Mouse (Mus musculus) hindbrain, embryonic 15.5 days (tissue): ENCODE results near the gene Elovl6. TPM values are rescaled to one million over a fixed set of nuclear protein-coding genes. Genes with fewer than 3 reads are reported as not detected.

Experiments
- ATAC-seq: fragments of 200-750 bp; cut with Nextera tagmentation; 2 replicates; pipeline ENCODE4 v1.8.0; 2017; ENCODE audit warnings: low read depth, moderate number of reproducible peaks, moderate TSS enrichment; ENCODE audit not compliant: low FRiP score
- H3K27ac ChIP-seq: fragments of 300-500 bp; sonication (generic); replicated peaks from 2 replicates; pipeline ENCODE4 v1.5.1; 2015; ENCODE audit warnings: mild to moderate bottlenecking, inconsistent platforms
- H3K27me3 ChIP-seq: fragments of 300-500 bp; sonication (generic); 2 replicates; pipeline ENCODE4 v1.6.1; 2015; ENCODE audit warnings: control low read depth, inconsistent platforms
- H3K36me3 ChIP-seq: fragments of 300-500 bp; sonication (generic); 2 replicates; pipeline ENCODE4 v1.6.1; 2015; ENCODE audit warnings: control low read depth, inconsistent platforms
- H3K4me1 ChIP-seq: fragments of 300-500 bp; sonication (generic); replicated peaks from 2 replicates; pipeline ENCODE4 v1.6.1; 2015; ENCODE audit warnings: control low read depth, inconsistent platforms
- H3K4me2 ChIP-seq: fragments of 300-500 bp; sonication (generic); 2 replicates; pipeline ENCODE4 v1.6.1; 2015; ENCODE audit warnings: moderate library complexity, mild to moderate bottlenecking, inconsistent platforms
- H3K4me3 ChIP-seq: fragments of 300-500 bp; sonication (generic); 2 replicates; pipeline ENCODE4 v1.5.1; 2015; ENCODE audit warnings: mild to moderate bottlenecking, inconsistent platforms
- H3K9ac ChIP-seq: fragments of 300-500 bp; sonication (generic); 2 replicates; pipeline ENCODE4 v1.6.1; 2015; ENCODE audit warnings: inconsistent platforms
- H3K9me3 ChIP-seq: fragments of 300-500 bp; sonication (generic); 2 replicates; pipeline ENCODE4 v1.6.1; 2016; ENCODE audit warnings: control low read depth, inconsistent platforms
- WGBS: fragments of 180-500 bp; shearing (Covaris S2); methylation state at CpG from one replicate; pipeline ENCODE4 v1.1.7; 2015; 5-methylcytosine and 5-hydroxymethylcytosine counted together
- polyA plus RNA-seq: library from polyadenylated mRNA; unstranded; fragments of >200 nt; fragmentation: Nextera tagmentation; extraction: Ambion mirVana; gene quantifications from 2 replicates; pipeline ENCODE4 v1.2.1, GENCODE M21; 2015

The Elovl6 gene
- polyA plus RNA-seq, 1 experiment from 2014 or later: 42.9 TPM

DNA sequence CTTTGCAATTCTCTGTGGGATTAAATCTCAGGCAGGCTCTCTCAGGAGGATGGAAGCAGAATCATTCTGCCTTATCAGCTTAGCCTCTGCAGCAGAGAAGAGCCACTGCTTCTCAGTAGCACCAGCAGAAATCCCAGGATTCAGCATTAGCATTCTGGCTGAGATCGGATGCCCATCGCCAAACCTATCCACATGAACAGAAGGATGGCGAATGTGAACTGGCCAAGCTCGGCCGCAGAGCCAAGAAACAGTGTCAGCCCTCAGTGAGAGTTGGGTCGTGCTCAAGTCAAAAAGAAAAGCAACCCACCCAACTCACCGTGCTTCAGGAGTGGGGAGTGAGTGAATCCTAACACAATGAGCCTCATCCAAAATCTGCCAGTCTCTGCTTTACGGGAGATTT is 119.6 kb downstream of the Elovl6 start:
- H3K4me3 ChIP-seq: no peak overlapping the region
- H3K4me1 ChIP-seq: no peaks in the 10 kb centered on the region; the same call in 1 of the 2 replicates
- ATAC-seq: no peak
- no peaks in the 10 kb centered on the region for H3K36me3 ChIP-seq
- no peak overlapping the region for H3K27ac ChIP-seq
- no peak overlapping the region for H3K9ac ChIP-seq
- no peaks in the 10 kb centered on the region for H3K9me3 ChIP-seq
- 83% methylated on average over 8 of the region's 8 CpGs for WGBS
- no peaks in the 10 kb centered on the region for H3K27me3 ChIP-seq
- no peak overlapping the region for H3K4me2 ChIP-seq

DNA sequence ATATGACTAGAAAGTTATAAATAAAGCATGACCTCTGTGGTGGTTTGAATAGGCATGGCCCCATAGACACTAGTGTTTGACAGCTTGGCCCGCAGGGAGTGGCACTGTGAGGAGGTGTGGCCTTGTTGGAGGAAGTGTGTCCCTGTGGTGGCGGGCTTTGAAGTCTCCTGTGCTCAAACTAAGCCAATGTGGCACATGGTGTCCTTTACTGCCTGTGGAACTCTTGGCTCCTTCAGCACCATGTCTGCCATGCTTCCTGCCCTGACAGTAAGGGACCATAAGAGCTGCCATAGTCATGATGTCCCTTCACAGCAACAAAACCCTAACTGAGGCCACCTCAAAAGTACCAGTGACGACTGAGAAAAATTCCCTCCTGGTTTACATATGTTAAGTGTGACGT is 120.3 kb downstream of the Elovl6 start:
- no peaks in the 10 kb centered on the region for H3K36me3 ChIP-seq
- H3K9me3 ChIP-seq: no peaks in the 10 kb centered on the region
- WGBS: 81% methylated on average over 4 of the region's 4 CpGs
- ATAC-seq: no peak
- H3K4me3 ChIP-seq: no peak overlapping the region
- no peaks in the 10 kb centered on the region for H3K4me1 ChIP-seq
- H3K4me2 ChIP-seq: no peak overlapping the region
- H3K9ac ChIP-seq: no peak overlapping the region
- no peak overlapping the region for H3K27ac ChIP-seq
- no peaks in the 10 kb centered on the region for H3K27me3 ChIP-seq

GRCm38 (mm10) chr3:129656540-129656939 is 124.4 kb downstream of the Elovl6 start:
- no peaks in the 10 kb centered on the region for H3K27me3 ChIP-seq
- no peak overlapping the region for H3K9ac ChIP-seq
- H3K4me1 ChIP-seq: no peaks in the 10 kb centered on the region
- 84% methylated on average over 4 of the region's 4 CpGs for WGBS
- H3K4me3 ChIP-seq: no peak overlapping the region
- H3K4me2 ChIP-seq: no peak overlapping the region
- H3K9me3 ChIP-seq: no peaks in the 10 kb centered on the region
- no peak overlapping the region for H3K27ac ChIP-seq
- ATAC-seq: no peak
- no peaks in the 10 kb centered on the region for H3K36me3 ChIP-seq

GRCm38 (mm10) chr3:129657222-129657621 is 125.1 kb downstream of the Elovl6 start:
- no peaks in the 10 kb centered on the region for H3K27me3 ChIP-seq
- WGBS: 81% methylated on average over 9 of the region's 9 CpGs
- H3K4me1 ChIP-seq: no peaks in the 10 kb centered on the region
- no peak for ATAC-seq
- no peak overlapping the region for H3K27ac ChIP-seq
- no peak overlapping the region for H3K9ac ChIP-seq
- H3K4me2 ChIP-seq: no peak overlapping the region
- no peaks in the 10 kb centered on the region for H3K36me3 ChIP-seq
- no peaks in the 10 kb centered on the region for H3K9me3 ChIP-seq
- no peak overlapping the region for H3K4me3 ChIP-seq

DNA sequence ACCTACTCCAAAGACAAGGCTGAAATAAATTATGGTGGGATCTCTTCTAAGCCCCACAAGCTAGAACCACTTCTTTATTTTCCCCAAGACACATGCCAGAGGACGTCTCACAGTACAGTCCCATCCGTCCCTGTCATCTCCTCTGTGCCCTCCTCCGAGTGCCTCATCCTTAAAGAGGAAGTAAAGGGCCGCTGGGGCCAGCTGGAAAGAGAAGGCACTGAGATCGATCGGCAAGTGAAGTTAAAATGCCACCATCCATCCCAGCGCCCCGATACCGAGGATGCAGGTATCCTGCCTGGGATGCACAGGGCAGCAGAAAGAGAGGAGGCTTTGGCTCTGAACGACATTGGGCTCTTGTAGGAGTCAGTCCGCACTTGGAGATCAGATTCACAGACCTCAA is 125.6 kb downstream of the Elovl6 start:
- ATAC-seq: no peak
- 86% methylated on average over 11 of the region's 11 CpGs for WGBS
- H3K27me3 ChIP-seq: no peaks in the 10 kb centered on the region
- H3K27ac ChIP-seq: no peak overlapping the region
- no peak overlapping the region for H3K4me2 ChIP-seq
- H3K9ac ChIP-seq: no peak overlapping the region
- no peaks in the 10 kb centered on the region for H3K4me1 ChIP-seq
- no peaks in the 10 kb centered on the region for H3K9me3 ChIP-seq
- H3K36me3 ChIP-seq: no peaks in the 10 kb centered on the region
- H3K4me3 ChIP-seq: no peak overlapping the region

- Histone ChIP-seq H3K27ac (no peak overlapping the region), H3K4me1 (no peaks in the 10 kb centered on the region), H3K36me3 (no peaks in the 10 kb centered on the region), H3K4me3 (no peak overlapping the region), H3K9me3 (no peaks in the 10 kb centered on the region), H3K9ac (no peak overlapping the region), H3K27me3 (no peaks in the 10 kb centered on the region), H3K4me2 (no peak overlapping the region)
- WGBS: 97% methylated on average over 7 of the region's 7 CpGs
- ATAC-seq: no peak
These were observed 126.6 kb downstream of the Elovl6 start for GRCm38 (mm10) chr3:129658776-129659175.

- Histone ChIP-seq H3K4me3 (no peak overlapping the region), H3K27me3 (no peaks in the 10 kb centered on the region), H3K9ac (no peak overlapping the region), H3K4me1 (no peaks in the 10 kb centered on the region), H3K4me2 (no peak overlapping the region), H3K27ac (no peak overlapping the region), H3K36me3 (no peaks in the 10 kb centered on the region), H3K9me3 (no peaks in the 10 kb centered on the region)
- WGBS: 79% methylated on average over 2 of the region's 2 CpGs
- ATAC-seq: no peak
These were observed 131.8 kb downstream of the Elovl6 start for GRCm38 (mm10) chr3:129663906-129664305.

DNA sequence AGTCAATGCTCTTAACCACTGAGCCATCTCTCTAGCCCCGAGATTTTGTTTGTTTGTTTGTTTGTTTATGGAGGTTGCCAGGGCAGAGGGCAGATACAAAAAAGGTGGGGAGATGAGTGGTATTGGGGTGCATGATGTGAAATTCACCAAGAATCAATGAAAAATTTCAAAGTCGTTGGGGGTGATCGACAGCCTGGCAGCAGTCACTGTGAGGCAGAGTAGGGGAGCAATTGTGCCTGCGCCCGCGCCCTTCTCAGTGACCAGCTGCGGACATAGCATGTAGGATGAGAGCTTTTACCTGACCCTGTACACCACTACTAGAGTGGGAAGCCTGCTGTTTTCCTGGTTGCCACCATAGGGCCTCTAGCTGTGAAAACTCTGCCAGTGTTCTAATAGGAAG is 143.8 kb downstream of the Elovl6 start:
- Histone ChIP-seq H3K27me3 (no peaks in the 10 kb centered on the region), H3K9ac (no peak overlapping the region), H3K4me3 (no peak overlapping the region), H3K4me2 (no peak overlapping the region), H3K9me3 (no peaks in the 10 kb centered on the region), H3K4me1 (no peaks in the 10 kb centered on the region), H3K36me3 (no peaks in the 10 kb centered on the region), H3K27ac (no peak overlapping the region)
- ATAC-seq: no peak
- WGBS: 95% methylated on average over 7 of the region's 7 CpGs

- H3K9ac ChIP-seq: no peak overlapping the region
- H3K4me2 ChIP-seq: no peak overlapping the region
- no peaks in the 10 kb centered on the region for H3K4me1 ChIP-seq
- H3K27ac ChIP-seq: no peak overlapping the region
- 0 out of 2 replicates have a peak, but pooled peaks cover 3% of the 10 kb centered on the region for H3K36me3 ChIP-seq
- no peaks in the 10 kb centered on the region for H3K27me3 ChIP-seq
- H3K9me3 ChIP-seq: no peaks in the 10 kb centered on the region
- 53% methylated on average over 5 of the region's 5 CpGs for WGBS
- H3K4me3 ChIP-seq: no peak overlapping the region
- 0 out of 2 replicates have a peak, but pooled peaks have one; percentile 51 for ATAC-seq
These were observed 148.1 kb downstream of the Elovl6 start for GRCm38 (mm10) chr3:129680258-129680657.

- Histone ChIP-seq H3K4me3 (no peak overlapping the region), H3K9me3 (no peaks in the 10 kb centered on the region), H3K27ac (no peak overlapping the region), H3K36me3 (0 out of 2 replicates have a peak, but pooled peaks cover 3% of the 10 kb centered on the region), H3K4me2 (no peak overlapping the region), H3K4me1 (no peaks in the 10 kb centered on the region), H3K27me3 (no peaks in the 10 kb centered on the region), H3K9ac (no peak overlapping the region)
- ATAC-seq: no peak
- WGBS: 95% methylated on average over 4 of the region's 4 CpGs
These were observed 149.7 kb downstream of the Elovl6 start for GRCm38 (mm10) chr3:129681841-129682240.

- Histone ChIP-seq H3K36me3 (0 out of 2 replicates have a peak, but pooled peaks cover 3% of the 10 kb centered on the region), H3K4me2 (no peak overlapping the region)
These were observed 150.2 kb downstream of the Elovl6 start for GRCm38 (mm10) chr3:129682389-129682788.

GRCm38 (mm10) chr3:129683060-129683679 is 151.0 kb downstream of the Elovl6 start:
- ATAC-seq: no peak
- Histone ChIP-seq H3K36me3 (0 out of 2 replicates have a peak, but pooled peaks cover 3% of the 10 kb centered on the region), H3K9me3 (no peaks in the 10 kb centered on the region), H3K9ac (no peak overlapping the region), H3K27me3 (no peaks in the 10 kb centered on the region), H3K4me2 (no peak overlapping the region), H3K27ac (no peak overlapping the region), H3K4me1 (no peaks in the 10 kb centered on the region), H3K4me3 (no peak overlapping the region)
- 92% methylated on average over 10 of the region's 10 CpGs for WGBS

More at GRCm38 (mm10) chr3:129682389-129682788, 150.2 kb downstream of the Elovl6 start:
- Histone ChIP-seq H3K27me3 (no peaks in the 10 kb centered on the region), H3K4me3 (no peak overlapping the region), H3K27ac (no peak overlapping the region), H3K9me3 (no peaks in the 10 kb centered on the region), H3K4me1 (no peaks in the 10 kb centered on the region), H3K9ac (no peak overlapping the region)
- ATAC-seq: no peak
- WGBS: 83% methylated on average over 10 of the region's 10 CpGs

GRCm38 (mm10) chr3:129686196-129686595 is 154.0 kb downstream of the Elovl6 start:
- no peaks in the 10 kb centered on the region for H3K4me1 ChIP-seq
- ATAC-seq: no peak
- WGBS: 79% methylated on average over 12 of the region's 12 CpGs
- no peaks in the 10 kb centered on the region for H3K9me3 ChIP-seq
- H3K4me3 ChIP-seq: no peak overlapping the region
- no peak overlapping the region for H3K9ac ChIP-seq
- 0 out of 2 replicates have a peak, but pooled peaks cover 2% of the 10 kb centered on the region for H3K36me3 ChIP-seq
- no peaks in the 10 kb centered on the region for H3K27me3 ChIP-seq
- H3K27ac ChIP-seq: no peak overlapping the region
- no peak overlapping the region for H3K4me2 ChIP-seq
